Mouse (Mus musculus): Measurements from ENCODE around the gene Gm9745. TPM values are rescaled to one million over a fixed set of nuclear protein-coding genes. Genes with fewer than 3 reads are reported as not detected.
"Not testable (repeated sequence)": the region's sequence is repeated elsewhere in the genome, so short reads cannot be mapped to it uniquely, and the experiment has no call there.

Gm9745 gene
- not detected in 2 replicates for total RNA-seq (2021)
- long read RNA-seq: 0 reads

- DNase-seq: not testable (repeated sequence)
Observed at GRCm38 (mm10) chr13:8948131-8948530, at the start of gene Gm9745. Gene Gm9745, minus strand, starts transcription at chr13:8948231.

- not testable (repeated sequence) for DNase-seq
Observed at GRCm38 (mm10) chr13:8997221-8997620, 49.2 kb upstream of the Gm9745 start.

- peak; percentile 96 for DNase-seq
Observed at GRCm38 (mm10) chr13:8995990-8996786, 48.2 kb upstream of the Gm9745 start, which contains the start of gene Gtpbp4. Gene Gtpbp4, minus strand, starts transcription at chr13:8996083.

GRCm38 (mm10) chr13:8995159-8995989, 47.3 kb upstream of the Gm9745 start:
- no peak for DNase-seq

GRCm38 (mm10) chr13:8992231-8992630, 44.2 kb upstream of the Gm9745 start:
- no peak for DNase-seq

GRCm38 (mm10) chr13:8972972-8973371, 24.9 kb upstream of the Gm9745 start:
- DNase-seq: no peak

- DNase-seq: no peak
Observed at GRCm38 (mm10) chr13:8972369-8972768, 24.3 kb upstream of the Gm9745 start.

GRCm38 (mm10) chr13:8967742-8968141, 19.7 kb upstream of the Gm9745 start:
- no peak for DNase-seq

GRCm38 (mm10) chr13:8965224-8965623, 17.2 kb upstream of the Gm9745 start:
- DNase-seq: no peak

GRCm38 (mm10) chr13:8962266-8962665, 14.2 kb upstream of the Gm9745 start:
- not testable (repeated sequence) for DNase-seq

GRCm38 (mm10) chr13:8961128-8961888, 13.3 kb upstream of the Gm9745 start:
- DNase-seq: not testable (repeated sequence)

- not testable (repeated sequence) for DNase-seq
Observed at GRCm38 (mm10) chr13:8959554-8959953, 11.5 kb upstream of the Gm9745 start.

GRCm38 (mm10) chr13:8959058-8959457, 11.0 kb upstream of the Gm9745 start:
- DNase-seq: not testable (repeated sequence)

GRCm38 (mm10) chr13:8956873-8957272, 8.8 kb upstream of the Gm9745 start:
- DNase-seq: not testable (repeated sequence)

GRCm38 (mm10) chr13:8955127-8955526, 7.1 kb upstream of the Gm9745 start:
- not testable (repeated sequence) for DNase-seq

GRCm38 (mm10) chr13:8952563-8952962, 4.5 kb upstream of the Gm9745 start, which contains the start of gene Idi2:
Gene Idi2, plus strand, starts transcription at chr13:8952863.
- DNase-seq: not testable (repeated sequence)

- DNase-seq: not testable (repeated sequence)
Observed at GRCm38 (mm10) chr13:8943828-8944227, 4.2 kb downstream of the Gm9745 start.

GRCm38 (mm10) chr13:8941701-8942100, 6.3 kb downstream of the Gm9745 start:
- DNase-seq: not testable (repeated sequence)

- not testable (repeated sequence) for DNase-seq
Observed at GRCm38 (mm10) chr13:8941110-8941509, 6.9 kb downstream of the Gm9745 start.

- DNase-seq: not testable (repeated sequence)
Observed at GRCm38 (mm10) chr13:8937611-8938140, 10.4 kb downstream of the Gm9745 start.

- no peak for DNase-seq
Observed at GRCm38 (mm10) chr13:8933499-8933898, 14.5 kb downstream of the Gm9745 start.

GRCm38 (mm10) chr13:8913890-8914289, 34.1 kb downstream of the Gm9745 start:
- DNase-seq: not testable (repeated sequence)

Data from adrenal gland, postnatal 25 days (tissue).